Mouse (Mus musculus): ENCODE measurements around the gene Frmpd3.
"Not testable (repeated sequence)": the region's sequence is repeated elsewhere in the genome, so short reads cannot be mapped to it uniquely, and the experiment has no call there.

Frmpd3 gene

DNA sequence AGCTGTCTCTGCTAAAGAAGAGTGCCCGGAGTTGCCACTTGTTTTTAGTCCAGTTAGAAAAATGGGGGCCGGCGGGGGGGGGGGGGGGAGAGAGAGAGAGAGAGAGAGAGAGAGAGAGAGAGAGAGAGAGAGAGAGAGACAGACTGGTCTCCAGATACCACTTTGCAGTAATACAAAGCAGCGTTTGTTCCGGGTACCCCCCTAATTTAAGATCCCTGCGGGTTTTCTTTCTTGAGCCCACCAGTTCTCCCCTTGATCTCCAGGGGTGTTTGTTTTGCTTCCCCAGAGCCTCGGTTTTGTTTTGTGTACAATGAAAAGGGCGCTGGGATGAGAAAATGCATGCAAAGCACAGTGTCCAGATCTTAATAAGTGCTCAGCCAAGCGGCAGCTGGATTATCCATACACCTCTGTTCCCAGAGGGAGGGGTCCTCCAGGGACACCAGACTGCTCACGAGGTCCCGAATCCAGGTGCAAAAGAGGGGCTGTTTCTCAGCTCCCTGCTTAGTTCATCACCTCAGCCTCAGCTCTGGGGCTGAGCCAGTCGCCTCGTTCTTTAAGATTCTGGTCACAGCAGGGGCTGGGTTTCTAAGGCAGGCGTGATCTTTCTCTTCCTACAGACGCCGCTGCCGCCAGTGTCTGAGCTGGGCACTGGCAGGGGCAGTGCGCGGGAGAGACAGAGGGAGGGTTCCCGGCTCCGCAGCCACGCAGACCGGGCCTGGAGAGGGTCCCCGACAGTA, at the start of gene Frmpd3:
TSS of gene Frmpd3 (plus strand) at position 608 of the 737 bp plus-strand sequence.
- DNase-seq (ENCODE audit: low read depth, low spot score), result no peak

DNA sequence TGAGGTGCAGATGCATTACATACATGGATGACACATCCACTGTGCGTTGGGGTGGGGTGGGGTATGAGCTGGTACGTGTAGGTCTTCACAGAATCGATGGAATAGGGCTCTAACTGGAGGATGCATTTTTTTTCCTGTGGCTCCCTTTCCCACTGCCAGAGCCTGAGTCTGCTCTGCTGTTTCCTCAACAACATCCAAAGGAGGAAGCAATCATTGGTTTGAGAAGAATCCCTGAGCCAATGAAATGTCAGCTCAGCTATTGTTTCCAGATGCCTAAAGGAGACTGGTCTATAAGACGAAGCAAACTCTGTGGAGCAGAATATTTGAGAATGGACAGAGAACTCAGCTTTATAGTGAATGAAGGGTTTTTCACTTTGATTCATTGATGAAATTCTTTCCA, 38.3 kb upstream of the Frmpd3 start:
- DNase-seq (ENCODE audit: low read depth, low spot score), result no peak

GRCm38 (mm10) chrX:140305652-140306051, 36.4 kb upstream of the Frmpd3 start:
- DNase-seq (ENCODE audit: low read depth, low spot score), result no peak

DNA sequence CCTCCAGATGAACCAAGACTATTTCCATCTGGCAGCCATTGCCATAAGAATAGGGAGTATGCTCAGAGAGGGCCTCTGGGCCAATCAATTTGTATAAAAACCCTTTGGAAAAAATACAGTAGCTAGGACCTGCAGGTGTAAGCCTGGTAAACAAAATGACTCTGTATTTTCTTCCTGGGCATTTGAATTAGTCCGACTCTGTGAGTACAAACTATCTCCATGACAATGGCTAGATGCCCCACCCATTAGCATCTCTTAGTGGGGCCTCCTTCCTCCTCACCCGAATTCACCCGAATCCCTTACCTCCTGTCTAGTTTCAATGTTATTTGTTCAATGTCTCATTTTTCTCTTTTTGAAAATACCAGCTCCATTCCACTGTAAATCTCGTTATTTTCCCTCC, 24.1 kb upstream of the Frmpd3 start:
- DNase-seq (ENCODE audit: low read depth, low spot score), result no peak

DNA sequence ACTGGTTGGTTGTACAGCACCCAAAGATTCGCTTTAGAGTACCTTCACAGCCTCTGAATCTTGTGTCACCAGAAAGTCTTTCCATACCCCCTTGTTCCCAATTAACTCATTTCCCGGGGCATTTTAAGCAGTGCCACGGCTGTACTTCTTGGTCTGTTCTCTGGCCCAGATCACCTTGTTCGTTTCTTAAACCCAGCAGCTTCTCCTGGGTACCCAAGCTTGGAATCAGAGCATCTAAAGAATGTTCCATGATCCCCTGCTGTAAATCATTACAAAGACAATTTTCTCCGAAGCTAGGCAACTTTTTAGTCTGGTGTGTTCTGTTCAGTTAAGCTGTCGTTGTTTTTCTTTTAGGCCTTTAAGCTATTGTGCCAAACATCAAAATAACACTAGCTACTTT, 22.9 kb upstream of the Frmpd3 start:
- DNase-seq (ENCODE audit: low read depth, low spot score), result no peak

- DNase-seq (ENCODE audit: low read depth, low spot score), result not testable (repeated sequence)
Observed at GRCm38 (mm10) chrX:140320671-140321070, 21.4 kb upstream of the Frmpd3 start.

DNA sequence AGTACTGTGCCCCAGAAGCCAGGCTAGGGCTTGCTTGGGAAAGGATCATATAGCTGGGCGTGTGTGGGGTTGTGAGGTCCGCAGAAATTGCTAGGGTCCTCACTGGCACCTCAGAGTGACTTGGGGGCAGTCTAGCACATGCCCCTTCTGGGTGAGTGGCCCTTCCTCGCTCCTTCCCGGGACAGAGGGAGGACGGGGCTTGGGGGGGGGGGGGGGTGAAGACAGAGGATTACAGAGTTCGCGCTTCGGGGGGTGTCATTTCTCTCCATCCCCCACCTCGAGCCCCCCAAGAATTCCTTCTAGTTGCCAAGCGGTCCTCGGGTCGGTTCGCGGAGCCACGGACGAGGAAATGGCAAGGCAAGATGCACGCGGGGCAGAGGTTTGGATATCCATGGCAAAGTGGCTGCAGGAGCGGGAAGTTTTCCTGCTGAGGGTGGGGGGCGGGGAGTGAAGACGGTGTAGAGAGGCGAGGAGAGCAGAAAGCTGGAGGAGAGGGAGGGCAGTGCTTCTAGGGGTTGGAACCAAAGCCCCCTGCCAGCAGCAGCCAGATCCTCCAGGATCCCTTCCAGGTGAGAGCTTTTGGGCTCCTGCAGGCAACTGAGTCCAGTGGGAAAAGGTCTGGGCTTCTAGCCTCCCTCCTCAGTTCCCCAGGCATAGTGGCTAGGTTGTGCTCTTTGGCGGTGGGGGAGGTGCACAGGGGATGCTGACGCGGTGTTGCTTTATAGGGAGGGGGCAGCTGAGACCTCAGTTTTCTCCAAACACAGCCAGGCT, 515 bp downstream of the Frmpd3 start:
- DNase-seq (ENCODE audit: low read depth, low spot score), result no peak

- no peak for DNase-seq (ENCODE audit: low read depth, low spot score)
Observed at GRCm38 (mm10) chrX:140375628-140376027, 33.6 kb downstream of the Frmpd3 start.

DNA sequence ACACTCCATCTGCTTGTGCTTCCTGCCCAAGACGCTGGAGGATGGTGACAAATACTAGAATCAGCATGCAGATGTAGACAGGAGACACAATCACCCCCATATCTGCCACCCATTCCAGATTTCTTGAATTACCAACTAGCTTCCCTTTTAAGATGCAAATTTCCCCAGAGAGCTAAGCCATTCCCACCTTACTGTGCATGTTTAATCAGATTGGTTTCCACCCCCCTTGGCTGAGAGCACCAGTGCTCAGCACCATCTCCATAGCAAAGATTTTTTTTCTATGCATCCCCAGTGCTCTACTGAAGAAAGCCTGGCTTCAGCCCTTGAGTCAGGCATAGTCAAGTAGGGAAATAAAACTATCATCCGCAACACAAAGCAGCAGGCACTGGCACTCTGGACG, 57.9 kb downstream of the Frmpd3 start:
- DNase-seq (ENCODE audit: low read depth, low spot score), result no peak

- DNase-seq (ENCODE audit: low read depth, low spot score), result no peak
Observed at GRCm38 (mm10) chrX:140402904-140403303, 60.8 kb downstream of the Frmpd3 start.

DNA sequence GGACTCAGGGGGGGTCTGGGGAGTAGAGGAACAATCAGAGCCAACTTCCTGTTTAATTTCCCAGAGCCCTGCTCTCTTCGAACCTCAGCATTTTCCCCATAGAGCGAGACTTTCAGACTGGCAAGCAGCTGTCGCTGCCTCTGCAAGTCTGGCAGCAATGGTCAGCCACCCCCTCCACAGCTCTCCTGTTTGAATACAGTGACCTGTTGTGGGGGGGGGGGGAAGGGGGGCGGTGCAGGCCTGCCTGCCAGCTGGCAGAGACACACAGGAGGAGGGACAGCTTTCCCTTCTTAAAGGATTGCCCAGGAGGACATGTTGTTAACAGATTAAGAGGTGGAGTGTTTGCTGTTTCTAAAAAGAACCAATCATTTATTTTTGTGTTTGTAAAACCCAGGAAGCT, 64.0 kb downstream of the Frmpd3 start:
- DNase-seq (ENCODE audit: low read depth, low spot score), result no peak

DNA sequence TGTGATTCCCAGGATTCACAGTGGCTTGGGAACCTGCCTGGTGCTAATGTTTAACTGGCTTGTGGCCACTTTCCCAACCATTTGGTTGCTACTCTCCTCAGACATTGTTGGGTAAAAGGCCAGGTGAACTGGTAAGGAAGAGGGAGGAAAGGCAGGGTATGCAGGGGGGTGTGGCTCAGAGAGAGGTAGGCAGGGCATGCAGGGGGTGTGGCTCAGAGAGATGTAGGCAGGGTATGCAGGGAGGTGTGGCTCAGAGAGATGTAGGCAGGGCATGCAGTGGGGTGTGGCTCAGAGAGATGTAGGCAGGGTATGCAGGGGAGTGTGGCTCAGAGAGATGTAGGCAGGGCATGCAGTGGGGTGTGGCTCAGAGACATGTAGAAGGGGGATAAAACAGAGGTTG, 64.4 kb downstream of the Frmpd3 start:
- DNase-seq (ENCODE audit: low read depth, low spot score), result no peak

DNA sequence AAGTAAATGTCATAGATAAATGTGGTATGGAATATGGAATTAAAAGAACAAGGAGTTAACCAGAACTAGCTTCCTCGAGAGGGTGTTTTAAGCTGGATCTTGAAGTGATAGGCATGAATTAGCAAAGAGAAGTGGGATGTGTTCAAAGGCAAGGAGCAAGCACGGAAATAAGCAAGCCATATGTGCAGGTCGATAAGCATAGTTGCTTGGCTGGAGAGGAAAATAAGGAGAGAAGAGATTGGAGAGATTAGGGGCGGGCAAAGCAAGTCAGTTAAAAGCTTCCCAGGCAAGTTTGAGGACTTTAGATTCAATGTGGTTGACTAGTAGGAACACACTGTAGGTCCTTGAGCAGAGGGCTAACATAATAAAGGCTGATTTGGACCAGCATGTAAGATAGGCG, 65.5 kb downstream of the Frmpd3 start:
- no peak for DNase-seq (ENCODE audit: low read depth, low spot score)

GRCm38 (mm10) chrX:140418467-140418866, 76.4 kb downstream of the Frmpd3 start:
- DNase-seq (ENCODE audit: low read depth, low spot score), result no peak

- DNase-seq (ENCODE audit: low read depth, low spot score), result no peak
Observed at GRCm38 (mm10) chrX:140427124-140427523, 85.1 kb downstream of the Frmpd3 start.

DNA sequence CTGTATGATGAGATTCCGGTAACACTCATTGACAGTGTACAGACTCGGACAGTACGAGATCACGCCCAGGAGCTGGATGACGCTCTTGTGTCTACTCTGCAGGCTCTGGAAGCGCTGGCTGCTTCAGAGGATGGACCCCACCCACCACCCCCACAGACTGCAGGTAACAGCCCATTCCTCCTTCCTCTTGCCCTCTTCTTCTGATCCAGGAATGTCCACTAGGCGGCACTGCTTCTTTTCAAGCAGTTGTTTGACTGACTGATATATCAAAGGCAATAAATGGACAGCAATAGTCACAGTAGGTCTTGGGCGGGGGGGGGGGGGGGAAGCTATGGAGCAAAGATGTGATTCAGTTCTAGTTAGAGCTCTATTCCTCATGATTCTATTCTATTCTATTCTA, 86.2 kb downstream of the Frmpd3 start:
- no peak for DNase-seq (ENCODE audit: low read depth, low spot score)

GRCm38 (mm10) chrX:140429985-140430384, 87.9 kb downstream of the Frmpd3 start:
- DNase-seq (ENCODE audit: low read depth, low spot score), result no peak

DNA sequence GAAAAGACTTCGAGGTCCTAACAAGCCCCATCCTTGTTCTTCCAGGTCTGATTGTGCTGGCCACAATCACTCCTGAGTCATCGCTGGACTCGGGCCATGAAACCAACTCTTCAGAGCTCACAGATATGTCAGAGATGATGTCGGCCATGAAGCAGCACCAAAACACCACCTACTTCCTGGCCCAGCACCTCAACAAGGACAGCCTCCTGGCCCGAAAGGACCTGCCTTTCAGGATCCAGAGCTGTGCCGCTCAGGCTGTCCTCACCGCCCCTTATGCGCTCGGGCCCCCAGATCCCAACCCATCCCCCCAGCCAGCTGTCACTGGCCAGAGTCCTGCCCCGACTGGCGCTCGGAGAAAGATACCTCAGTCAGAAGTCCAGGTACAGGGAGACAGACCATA, 88.4 kb downstream of the Frmpd3 start:
- peak; percentile 9 for DNase-seq (ENCODE audit: low read depth, low spot score)

GRCm38 (mm10) chrX:140431981-140432380, 89.9 kb downstream of the Frmpd3 start:
- no peak for DNase-seq (ENCODE audit: low read depth, low spot score)

GRCm38 (mm10) chrX:140432786-140433185, 90.7 kb downstream of the Frmpd3 start:
- DNase-seq (ENCODE audit: low read depth, low spot score), result no peak

- DNase-seq (ENCODE audit: low read depth, low spot score), result no peak
Observed at GRCm38 (mm10) chrX:140437906-140438305, 95.8 kb downstream of the Frmpd3 start.

DNA sequence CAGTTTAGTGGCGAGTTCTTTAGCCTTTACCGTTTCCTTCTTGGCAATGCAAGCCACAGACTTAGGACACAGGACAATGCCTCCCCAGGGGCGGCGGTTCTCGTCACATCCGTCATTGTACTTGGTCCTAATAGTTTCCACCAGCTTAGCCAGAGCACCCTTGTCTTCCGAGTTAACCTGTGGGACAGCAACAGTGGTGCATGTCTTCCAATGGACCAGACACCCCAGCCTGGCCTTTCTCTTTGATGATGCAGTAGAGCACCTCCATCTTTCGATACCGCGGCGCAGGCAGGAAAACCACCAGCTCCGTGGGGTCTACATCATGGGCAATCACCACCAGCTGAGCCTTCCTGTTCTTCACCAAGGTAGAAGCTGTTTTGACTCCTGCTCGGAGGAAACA, 103.5 kb downstream of the Frmpd3 start:
- DNase-seq (ENCODE audit: low read depth, low spot score), result no peak

GRCm38 (mm10) chrX:140450071-140450470, 108.0 kb downstream of the Frmpd3 start:
- no peak for DNase-seq (ENCODE audit: low read depth, low spot score)

Data from skeletal muscle tissue, adult 2 months (tissue).